Mouse (Mus musculus) lung, embryonic 16.5 days (tissue): ENCODE measurements around the gene Tbck. TPM values are rescaled to one million over a fixed set of nuclear protein-coding genes. Genes with fewer than 3 reads are reported as not detected.

Source experiments
- ATAC-seq: fragments of 200-750 bp; cut with Nextera tagmentation; 2 replicates; pipeline ENCODE4 v1.8.0; 2017; ENCODE audit warnings: low read depth, mild to moderate bottlenecking, moderate library complexity
- H3K27ac ChIP-seq: fragments of 300-500 bp; sonication (generic); 2 replicates; pipeline ENCODE4 v1.5.1; 2014; ENCODE audit warnings: mild to moderate bottlenecking, control low read depth, low read length
- H3K27me3 ChIP-seq: fragments of 300-500 bp; sonication (generic); 2 replicates; pipeline ENCODE4 v1.6.1; 2014; ENCODE audit warnings: low read depth, low read length, mixed read lengths; ENCODE audit not compliant: control insufficient read depth, insufficient read depth
- H3K36me3 ChIP-seq: fragments of 300-500 bp; sonication (generic); 2 replicates; pipeline ENCODE4 v1.6.1; 2014; ENCODE audit warnings: low read length; ENCODE audit not compliant: control insufficient read depth, insufficient read depth
- H3K4me1 ChIP-seq: fragments of 300-500 bp; sonication (generic); replicated peaks from 2 replicates; pipeline ENCODE4 v1.6.1; 2014; ENCODE audit warnings: low read length, mixed read lengths; ENCODE audit not compliant: control insufficient read depth, insufficient read depth
- H3K4me2 ChIP-seq: fragments of 300-500 bp; sonication (generic); 2 replicates; pipeline ENCODE4 v1.6.1; 2014; ENCODE audit warnings: low read depth, low read length, control low read depth
- H3K4me3 ChIP-seq: fragments of 300-500 bp; sonication (generic); 2 replicates; pipeline ENCODE4 v1.5.1; 2014; ENCODE audit warnings: mild to moderate bottlenecking, low read length, control low read depth
- H3K9ac ChIP-seq: fragments of 300-500 bp; sonication (generic); 2 replicates; pipeline ENCODE4 v1.6.1; 2014; ENCODE audit warnings: low read length, control low read depth
- H3K9me3 ChIP-seq: fragments of 300-500 bp; sonication (generic); 2 replicates; pipeline ENCODE4 v1.6.1; 2016; ENCODE audit warnings: low read length; ENCODE audit not compliant: control insufficient read depth
- WGBS: fragments of 180-500 bp; shearing (Covaris S2); extraction: QIAGEN DNeasy Blood & Tissue Kit; methylation state at CpG from one replicate; pipeline ENCODE4 v1.1.7; 2014; 5-methylcytosine and 5-hydroxymethylcytosine counted together
- polyA plus RNA-seq: library from polyadenylated mRNA; unstranded; fragments of >200 nt; fragmentation: Nextera tagmentation; extraction: Ambion mirVana; gene quantifications from 2 replicates; pipeline ENCODE4 v1.2.1, GENCODE M21; 2015

The Tbck gene
- polyA plus RNA-seq, 1 experiment from 2014 or later: 17.2 TPM

GRCm38 (mm10) chr3:132783087-132783486 lies 99.1 kb downstream of the Tbck start:
- H3K9me3 ChIP-seq: no peaks in the 10 kb centered on the region
- no peak overlapping the region for H3K4me2 ChIP-seq
- WGBS: 91% methylated on average over 1 of the region's 1 CpGs
- no peak for ATAC-seq
- H3K27me3 ChIP-seq: no peaks in the 10 kb centered on the region
- H3K4me1 ChIP-seq: no peaks in the 10 kb centered on the region; the same call in 1 of the 2 replicates
- no peak overlapping the region for H3K9ac ChIP-seq
- no peaks in the 10 kb centered on the region for H3K36me3 ChIP-seq
- H3K27ac ChIP-seq: no peak overlapping the region
- H3K4me3 ChIP-seq: no peak overlapping the region

GRCm38 (mm10) chr3:132784732-132785131 lies 100.8 kb downstream of the Tbck start:
- Histone ChIP-seq H3K27me3 (no peaks in the 10 kb centered on the region), H3K27ac (no peak overlapping the region), H3K36me3 (no peaks in the 10 kb centered on the region), H3K4me1 (no peaks in the 10 kb centered on the region; the same call in 1 of the 2 replicates), H3K4me3 (no peak overlapping the region), H3K9ac (no peak overlapping the region), H3K9me3 (no peaks in the 10 kb centered on the region), H3K4me2 (no peak overlapping the region)
- no peak for ATAC-seq
- WGBS: 82% methylated on average over 6 of the region's 6 CpGs

GRCm38 (mm10) chr3:132786690-132787089 lies 102.7 kb downstream of the Tbck start:
- ATAC-seq: no peak
- Histone ChIP-seq H3K27me3 (no peaks in the 10 kb centered on the region), H3K4me1 (no peaks in the 10 kb centered on the region; the same call in 1 of the 2 replicates), H3K9me3 (no peaks in the 10 kb centered on the region), H3K9ac (no peak overlapping the region), H3K4me3 (no peak overlapping the region), H3K27ac (no peak overlapping the region), H3K4me2 (no peak overlapping the region), H3K36me3 (no peaks in the 10 kb centered on the region)
- 82% methylated on average over 3 of the region's 3 CpGs for WGBS

- no peak overlapping the region for H3K27ac ChIP-seq
- H3K36me3 ChIP-seq: no peaks in the 10 kb centered on the region
- H3K9ac ChIP-seq: no peak overlapping the region
- no peak overlapping the region for H3K4me3 ChIP-seq
- no peaks in the 10 kb centered on the region for H3K9me3 ChIP-seq
- 0 out of 2 replicates have a peak, but pooled peaks have one; percentile 12 for ATAC-seq
- H3K4me2 ChIP-seq: no peak overlapping the region
- H3K27me3 ChIP-seq: no peaks in the 10 kb centered on the region
- H3K4me1 ChIP-seq: no peaks in the 10 kb centered on the region
- 86% methylated on average over 4 of the region's 4 CpGs for WGBS
Observed at GRCm38 (mm10) chr3:132787775-132788174, 103.8 kb downstream of the Tbck start.

GRCm38 (mm10) chr3:132791140-132791539 lies 107.2 kb downstream of the Tbck start:
- Histone ChIP-seq H3K4me3 (no peak overlapping the region), H3K4me2 (no peak overlapping the region), H3K4me1 (no peaks in the 10 kb centered on the region), H3K9ac (no peak overlapping the region), H3K36me3 (0 out of 2 replicates have a peak, but pooled peaks cover 1% of the 10 kb centered on the region), H3K27ac (no peak overlapping the region), H3K9me3 (no peaks in the 10 kb centered on the region), H3K27me3 (no peaks in the 10 kb centered on the region)
- WGBS: 81% methylated on average over 4 of the region's 4 CpGs
- no peak for ATAC-seq

- Histone ChIP-seq H3K9ac (no peak overlapping the region), H3K4me3 (no peak overlapping the region), H3K4me2 (no peak overlapping the region), H3K27me3 (no peaks in the 10 kb centered on the region), H3K4me1 (no peaks in the 10 kb centered on the region; the same call in 1 of the 2 replicates), H3K9me3 (peaks cover 3% of the 10 kb centered on the region; the same call in 1 of the 2 replicates), H3K36me3 (peaks cover 5% of the 10 kb centered on the region; the same call in 1 of the 2 replicates), H3K27ac (no peak overlapping the region)
- 34% methylated on average over 1 of the region's 1 CpGs for WGBS
- peak; percentile 70 for ATAC-seq
Observed at GRCm38 (mm10) chr3:132800196-132800595, 116.3 kb downstream of the Tbck start.

GRCm38 (mm10) chr3:132801910-132802309 lies 118.0 kb downstream of the Tbck start:
- Histone ChIP-seq H3K27ac (peak overlapping the region; percentile 70), H3K36me3 (no peaks in the 10 kb centered on the region), H3K27me3 (no peaks in the 10 kb centered on the region), H3K4me3 (no peak overlapping the region), H3K4me1 (no peaks in the 10 kb centered on the region; the same call in 1 of the 2 replicates), H3K9me3 (peaks cover under 1% of the 10 kb centered on the region; the same call in 1 of the 2 replicates), H3K4me2 (no peak overlapping the region), H3K9ac (no peak overlapping the region)
- ATAC-seq: peak; percentile 67
- 68% methylated on average over 3 of the region's 3 CpGs for WGBS

GRCm38 (mm10) chr3:132807888-132808579 lies 124.1 kb downstream of the Tbck start:
- 71% methylated on average over 2 of the region's 2 CpGs for WGBS
- Histone ChIP-seq H3K27ac (no peak overlapping the region), H3K9me3 (no peaks in the 10 kb centered on the region)

GRCm38 (mm10) chr3:132808951-132809350 lies 125.0 kb downstream of the Tbck start:
- Histone ChIP-seq H3K9ac (no peak overlapping the region), H3K27ac (no peak overlapping the region), H3K4me2 (no peak overlapping the region), H3K27me3 (no peaks in the 10 kb centered on the region), H3K9me3 (no peaks in the 10 kb centered on the region), H3K4me1 (peaks cover 10% of the 10 kb centered on the region), H3K4me3 (no peak overlapping the region), H3K36me3 (no peaks in the 10 kb centered on the region)
- no peak for ATAC-seq
- 76% methylated on average over 3 of the region's 3 CpGs for WGBS

More at GRCm38 (mm10) chr3:132807888-132808579, 124.1 kb downstream of the Tbck start:
- ATAC-seq: no peak
- Histone ChIP-seq H3K27me3 (no peaks in the 10 kb centered on the region), H3K36me3 (no peaks in the 10 kb centered on the region), H3K4me1 (peaks cover under 1% of the 10 kb centered on the region), H3K9ac (no peak overlapping the region), H3K4me3 (no peak overlapping the region), H3K4me2 (no peak overlapping the region)
